Mouse (Mus musculus) erythroblast, embryonic 14.5 days (primary cell): ENCODE data around the gene Lancl1.

ENCODE experiments used
- GATA1 ChIP-seq: IDR thresholded peaks from 2 replicates; pipeline ENCODE4 v1.6.1; 2012; ENCODE audit warnings: low read length, inconsistent platforms, mixed read lengths
- TAL1 ChIP-seq: IDR thresholded peaks from 3 replicates; pipeline ENCODE4 v1.6.1; 2012; ENCODE audit warnings: low read length, inconsistent platforms, mixed read lengths

GRCm38 (mm10) chr1:67055816-67056215, 17.1 kb upstream of the Lancl1 start:
- TF ChIP-seq GATA1: no peak
- TF ChIP-seq TAL1: no peak
